Mouse (Mus musculus): ENCODE data around the gene A030014E15Rik. TPM values are rescaled to one million over a fixed set of nuclear protein-coding genes. Genes with fewer than 3 reads are reported as not detected.

The A030014E15Rik gene
- total and polyA plus RNA-seq, 3 experiments, result not detected

DNA sequence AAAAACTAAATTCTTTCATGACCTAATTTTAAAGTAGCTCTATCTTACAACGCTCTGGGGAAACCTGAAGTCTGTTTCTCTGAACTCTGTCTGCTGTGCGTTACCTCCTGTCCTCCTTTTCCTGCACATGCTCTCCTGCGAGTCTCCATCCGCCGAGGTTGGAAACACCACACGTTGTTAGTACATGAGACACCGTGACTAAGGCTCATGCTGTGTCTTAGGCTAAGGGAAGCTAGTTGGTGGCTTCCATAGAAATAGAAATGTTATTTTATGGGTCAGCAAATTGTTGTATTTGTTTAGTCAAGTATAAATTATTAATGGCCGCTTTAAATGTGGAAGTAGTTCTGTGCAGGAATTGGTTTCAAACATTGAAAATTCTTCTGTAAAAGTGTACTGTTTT, 44.5 kb upstream of the A030014E15Rik start:
- Histone ChIP-seq H3K36me3 (replicated peaks in 1 of 2; ENCODE audit: control insufficient read depth in 1 of 2, insufficient read depth in 1 of 2, low read length in 1 of 2) (peaks cover 32 to 69% of the 10 kb centered on the region in 2 experiments), H3K27ac (ENCODE audit: insufficient read depth, low read depth) (no peak overlapping the region), H3K4me1 (ENCODE audit: control insufficient read depth in 1 of 2, insufficient read depth in 2 of 2) (peaks cover 5 to 50% of the 10 kb centered on the region in 2 experiments), H3K4me3 (replicated peaks in 1 of 3; ENCODE audit: low read depth in 2 of 3, low read length in 2 of 3, poor library complexity in 1 of 3) (no peak overlapping the region), H3K79me2 (replicated peaks; ENCODE audit: control insufficient read depth, extremely low read depth, insufficient read depth, poor library complexity, severe bottlenecking) (peaks cover 6% of the 10 kb centered on the region; the same call in 1 of the 2 replicates), H3K9me3 (replicated peaks; ENCODE audit: low read length) (no peaks in the 10 kb centered on the region), H3K9ac (ENCODE audit: insufficient read depth, low read depth) (no peak overlapping the region), H3K27me3 (replicated peaks) (no peaks in the 10 kb centered on the region), H3K4me2 (ENCODE audit: insufficient read depth, low read depth, poor library complexity, severe bottlenecking) (no peak overlapping the region)
- dilution Hi-C loops (cut with MboI; ENCODE audit: extremely low pct_ligation_motif_present, extremely low pct_unique_long_range_greater_than_20kb, low sequenced_read_pairs) (no loop called here), in situ Hi-C loops (cut with MboI; ENCODE audit: low pct_ligation_motif_present, low pct_unique_long_range_greater_than_20kb, low sequenced_read_pairs) (no loop called here)
- no peak for DNase-seq (ENCODE audit: extremely low read depth)
- TF ChIP-seq PAX5 (IDR thresholded peaks at IDR 0.05; ENCODE audit: low read length) (no peak), BHLHE40 (IDR thresholded peaks at IDR 0.05; ENCODE audit: low read depth, low read length) (no peak), POLR2AphosphoS2 (IDR thresholded peaks at IDR 0.05; ENCODE audit: low read depth, low read length) (no peak), JUND (conservative IDR thresholded peaks at IDR 0.05; ENCODE audit: low read depth, low read length) (no peak), USF1 (IDR thresholded peaks at IDR 0.05; ENCODE audit: low read depth, low read length) (no peak), SIN3A (IDR thresholded peaks at IDR 0.05; ENCODE audit: low read length) (no peak), MAX (IDR thresholded peaks at IDR 0.05; ENCODE audit: low read length) (no peak), UBTF (IDR thresholded peaks at IDR 0.05; ENCODE audit: low read depth, low read length) (no peak), TBP (conservative IDR thresholded peaks at IDR 0.05; ENCODE audit: low read depth, low read length) (no peak), NELFE (IDR thresholded peaks at IDR 0.05; ENCODE audit: low read depth, low read length) (no peak), RAD21 (IDR thresholded peaks at IDR 0.05; ENCODE audit: low read depth, low read length) (no peak), EP300 (IDR thresholded peaks at IDR 0.05; ENCODE audit: low read length) (no peak), E2F4 (IDR thresholded peaks at IDR 0.05; ENCODE audit: insufficient replicate concordance, low read depth, low read length) (no peak), IRF4 (IDR thresholded peaks at IDR 0.05; ENCODE audit: low read depth, low read length) (no peak), CHD2 (IDR thresholded peaks at IDR 0.05; ENCODE audit: low read length) (no peak), ELF1 (IDR thresholded peaks at IDR 0.05; ENCODE audit: low read depth, low read length) (no peak)

DNA sequence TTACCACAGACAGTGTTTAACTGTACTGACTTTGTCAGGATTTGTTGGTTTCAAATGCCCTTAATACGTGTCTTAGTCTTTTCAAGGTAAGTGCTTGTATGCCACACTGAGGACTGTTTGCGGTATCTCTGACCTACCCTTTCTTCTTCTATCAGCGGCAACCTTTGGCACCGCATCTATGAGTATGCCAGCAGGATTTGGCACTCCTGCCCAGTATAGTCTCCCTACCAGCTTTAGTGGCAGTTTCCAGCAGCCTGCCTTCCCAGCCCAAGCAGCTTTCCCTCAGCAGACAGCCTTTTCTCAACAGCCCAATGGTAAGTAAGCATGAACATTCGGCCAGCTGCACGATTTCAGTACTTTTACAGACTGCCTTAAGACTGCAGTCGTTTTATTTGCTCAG, 31.4 kb upstream of the A030014E15Rik start:
- dilution Hi-C loops (cut with MboI; ENCODE audit: extremely low pct_ligation_motif_present, extremely low pct_unique_long_range_greater_than_20kb, low sequenced_read_pairs) (no loop called here), in situ Hi-C loops (cut with MboI; ENCODE audit: low pct_ligation_motif_present, low pct_unique_long_range_greater_than_20kb, low sequenced_read_pairs) (no loop called here)
- Histone ChIP-seq H3K4me3 (replicated peaks in 1 of 3; ENCODE audit: low read depth in 2 of 3, low read length in 2 of 3, poor library complexity in 1 of 3) (no peak overlapping the region), H3K4me1 (ENCODE audit: control insufficient read depth in 1 of 2, insufficient read depth in 2 of 2) (peaks cover 0 to 6% of the 10 kb centered on the region in 2 experiments; a peak in 1 of 4 replicates), H3K9me3 (replicated peaks; ENCODE audit: low read length) (no peaks in the 10 kb centered on the region), H3K79me2 (replicated peaks; ENCODE audit: control insufficient read depth, extremely low read depth, insufficient read depth, poor library complexity, severe bottlenecking) (no peaks in the 10 kb centered on the region), H3K36me3 (replicated peaks in 1 of 2; ENCODE audit: control insufficient read depth in 1 of 2, insufficient read depth in 1 of 2, low read length in 1 of 2) (peaks cover 28 to 84% of the 10 kb centered on the region in 2 experiments), H3K9ac (ENCODE audit: insufficient read depth, low read depth) (no peak overlapping the region), H3K4me2 (ENCODE audit: insufficient read depth, low read depth, poor library complexity, severe bottlenecking) (no peak overlapping the region), H3K27ac (ENCODE audit: insufficient read depth, low read depth) (no peak overlapping the region; the same call in 1 of the 2 replicates), H3K27me3 (replicated peaks) (no peaks in the 10 kb centered on the region)
- DNase-seq (ENCODE audit: extremely low read depth), result no peak
- TF ChIP-seq NELFE (IDR thresholded peaks at IDR 0.05; ENCODE audit: low read depth, low read length), result no peak
- no peak for TF ChIP-seq JUN (IDR thresholded peaks at IDR 0.05; ENCODE audit: insufficient read depth, low read depth, low read length)
- no peak for TF ChIP-seq IRF4 (IDR thresholded peaks at IDR 0.05; ENCODE audit: low read depth, low read length)
- TF ChIP-seq MAX (IDR thresholded peaks at IDR 0.05; ENCODE audit: low read length), result no peak
- no peak for TF ChIP-seq CHD1 (IDR thresholded peaks at IDR 0.05; ENCODE audit: low read depth, low read length)
- no peak for TF ChIP-seq ZMIZ1 (IDR thresholded peaks at IDR 0.05; ENCODE audit: low read depth, low read length)
- TF ChIP-seq RAD21 (IDR thresholded peaks at IDR 0.05; ENCODE audit: low read depth, low read length), result no peak
- TF ChIP-seq SMC3 (IDR thresholded peaks at IDR 0.05; ENCODE audit: low read depth, low read length), result no peak
- TF ChIP-seq USF2 (conservative IDR thresholded peaks at IDR 0.05; ENCODE audit: low read depth, low read length), result no peak
- no peak for TF ChIP-seq ZKSCAN1 (IDR thresholded peaks at IDR 0.05; ENCODE audit: borderline replicate concordance, low read depth, low read length)
- no peak for TF ChIP-seq E2F4 (IDR thresholded peaks at IDR 0.05; ENCODE audit: insufficient replicate concordance, low read depth, low read length)
- no peak for TF ChIP-seq TCF12 (IDR thresholded peaks at IDR 0.05; ENCODE audit: low read depth, low read length)
- TF ChIP-seq SIN3A (IDR thresholded peaks at IDR 0.05; ENCODE audit: low read length), result no peak
- TF ChIP-seq KAT2A (IDR thresholded peaks at IDR 0.05; ENCODE audit: insufficient replicate concordance, low read length), result no peak
- TF ChIP-seq PAX5 (IDR thresholded peaks at IDR 0.05; ENCODE audit: low read length), result no peak
- TF ChIP-seq MEF2A (IDR thresholded peaks at IDR 0.05; ENCODE audit: borderline replicate concordance, low read depth, low read length), result no peak
- TF ChIP-seq MYC (IDR thresholded peaks at IDR 0.05; ENCODE audit: low read depth, low read length), result no peak
- TF ChIP-seq JUND (conservative IDR thresholded peaks at IDR 0.05; ENCODE audit: low read depth, low read length), result no peak
